Mouse (Mus musculus): ENCODE results near the gene St3gal3. TPM values are rescaled to one million over a fixed set of nuclear protein-coding genes. Genes with fewer than 3 reads are reported as not detected.

Gene St3gal3
- polyA plus RNA-seq, 1 experiment from 2014 or later, result 2.5 TPM

- H3K9ac ChIP-seq (ENCODE audit: low read depth, low read length), result no peak overlapping the region
- H3K4me2 ChIP-seq (ENCODE audit: low read depth, low read length), result no peak overlapping the region
- ATAC-seq (ENCODE audit: low read depth), result no peak
- no peak overlapping the region for H3K27ac ChIP-seq (ENCODE audit: low read length)
- no peaks in the 10 kb centered on the region for H3K4me1 ChIP-seq (ENCODE audit: control insufficient read depth, low read depth, low read length)
- WGBS (ENCODE audit: insufficient replicate concordance), result 75% methylated on average over 4 of the region's 4 CpGs
- no peaks in the 10 kb centered on the region for H3K36me3 ChIP-seq (ENCODE audit: control insufficient read depth, insufficient read depth)
- no peaks in the 10 kb centered on the region for H3K27me3 ChIP-seq (ENCODE audit: control insufficient read depth, insufficient read depth, low read depth, low read length)
- H3K9me3 ChIP-seq (replicated peaks; ENCODE audit: control insufficient read depth, low read length), result no peaks in the 10 kb centered on the region
- no peak overlapping the region for H3K4me3 ChIP-seq (ENCODE audit: low read depth, low read length)
Observed at GRCm38 (mm10) chr4:118022406-118022805, 112.3 kb downstream of the St3gal3 start.

GRCm38 (mm10) chr4:118019640-118020039 lies 115.1 kb downstream of the St3gal3 start:
- Histone ChIP-seq H3K4me1 (ENCODE audit: control insufficient read depth, low read depth, low read length) (no peaks in the 10 kb centered on the region; the same call in 1 of the 2 replicates), H3K36me3 (ENCODE audit: control insufficient read depth, insufficient read depth) (no peaks in the 10 kb centered on the region), H3K9ac (ENCODE audit: low read depth, low read length) (no peak overlapping the region), H3K4me3 (ENCODE audit: low read depth, low read length) (no peak overlapping the region), H3K9me3 (replicated peaks; ENCODE audit: control insufficient read depth, low read length) (no peaks in the 10 kb centered on the region), H3K4me2 (ENCODE audit: low read depth, low read length) (no peak overlapping the region), H3K27me3 (ENCODE audit: control insufficient read depth, insufficient read depth, low read depth, low read length) (no peaks in the 10 kb centered on the region), H3K27ac (ENCODE audit: low read length) (no peak overlapping the region)
- ATAC-seq (ENCODE audit: low read depth), result no peak
- 77% methylated on average over 8 of the region's 8 CpGs for WGBS (ENCODE audit: insufficient replicate concordance)

- Histone ChIP-seq H3K9me3 (replicated peaks; ENCODE audit: control insufficient read depth, low read length) (no peaks in the 10 kb centered on the region), H3K36me3 (ENCODE audit: control insufficient read depth, insufficient read depth) (no peaks in the 10 kb centered on the region), H3K27ac (ENCODE audit: low read length) (no peak overlapping the region), H3K4me3 (ENCODE audit: low read depth, low read length) (no peak overlapping the region), H3K27me3 (ENCODE audit: control insufficient read depth, insufficient read depth, low read depth, low read length) (no peaks in the 10 kb centered on the region), H3K9ac (ENCODE audit: low read depth, low read length) (no peak overlapping the region), H3K4me1 (ENCODE audit: control insufficient read depth, low read depth, low read length) (no peaks in the 10 kb centered on the region; the same call in 1 of the 2 replicates), H3K4me2 (ENCODE audit: low read depth, low read length) (no peak overlapping the region)
- ATAC-seq (ENCODE audit: low read depth), result no peak
- 72% methylated on average over 5 of the region's 5 CpGs for WGBS (ENCODE audit: insufficient replicate concordance)
Observed at GRCm38 (mm10) chr4:118019218-118019617, 115.5 kb downstream of the St3gal3 start.

- H3K36me3 ChIP-seq (ENCODE audit: control insufficient read depth, insufficient read depth), result no peaks in the 10 kb centered on the region
- H3K4me2 ChIP-seq (ENCODE audit: low read depth, low read length), result no peak overlapping the region
- H3K4me1 ChIP-seq (ENCODE audit: control insufficient read depth, low read depth, low read length), result no peaks in the 10 kb centered on the region; the same call in 1 of the 2 replicates
- no peak overlapping the region for H3K9ac ChIP-seq (ENCODE audit: low read depth, low read length)
- no peak for ATAC-seq (ENCODE audit: low read depth)
- no peak overlapping the region for H3K4me3 ChIP-seq (ENCODE audit: low read depth, low read length)
- no peak overlapping the region for H3K27ac ChIP-seq (ENCODE audit: low read length)
- no peaks in the 10 kb centered on the region for H3K27me3 ChIP-seq (ENCODE audit: control insufficient read depth, insufficient read depth, low read depth, low read length)
- 78% methylated on average over 16 of the region's 16 CpGs for WGBS (ENCODE audit: insufficient replicate concordance)
- no peaks in the 10 kb centered on the region for H3K9me3 ChIP-seq (replicated peaks; ENCODE audit: control insufficient read depth, low read length)
Observed at GRCm38 (mm10) chr4:118017021-118017805, 117.5 kb downstream of the St3gal3 start.

- 71% methylated on average over 10 of the region's 10 CpGs for WGBS (ENCODE audit: insufficient replicate concordance)
- no peaks in the 10 kb centered on the region; the same call in 1 of the 2 replicates for H3K4me1 ChIP-seq (ENCODE audit: control insufficient read depth, low read depth, low read length)
- no peaks in the 10 kb centered on the region for H3K36me3 ChIP-seq (ENCODE audit: control insufficient read depth, insufficient read depth)
- H3K4me2 ChIP-seq (ENCODE audit: low read depth, low read length), result no peak overlapping the region
- no peak for ATAC-seq (ENCODE audit: low read depth)
- no peak overlapping the region for H3K27ac ChIP-seq (ENCODE audit: low read length)
- H3K4me3 ChIP-seq (ENCODE audit: low read depth, low read length), result no peak overlapping the region
- H3K9ac ChIP-seq (ENCODE audit: low read depth, low read length), result no peak overlapping the region
- H3K27me3 ChIP-seq (ENCODE audit: control insufficient read depth, insufficient read depth, low read depth, low read length), result no peaks in the 10 kb centered on the region
- no peaks in the 10 kb centered on the region for H3K9me3 ChIP-seq (replicated peaks; ENCODE audit: control insufficient read depth, low read length)
Observed at GRCm38 (mm10) chr4:118016323-118016911, 118.3 kb downstream of the St3gal3 start.

- no peaks in the 10 kb centered on the region for H3K36me3 ChIP-seq (ENCODE audit: control insufficient read depth, insufficient read depth)
- H3K4me3 ChIP-seq (ENCODE audit: low read depth, low read length), result no peak overlapping the region
- H3K4me2 ChIP-seq (ENCODE audit: low read depth, low read length), result no peak overlapping the region
- no peaks in the 10 kb centered on the region for H3K9me3 ChIP-seq (replicated peaks; ENCODE audit: control insufficient read depth, low read length)
- no peaks in the 10 kb centered on the region for H3K27me3 ChIP-seq (ENCODE audit: control insufficient read depth, insufficient read depth, low read depth, low read length)
- H3K9ac ChIP-seq (ENCODE audit: low read depth, low read length), result no peak overlapping the region
- no peaks in the 10 kb centered on the region; the same call in 1 of the 2 replicates for H3K4me1 ChIP-seq (ENCODE audit: control insufficient read depth, low read depth, low read length)
- WGBS (ENCODE audit: insufficient replicate concordance), result 59% methylated on average over 6 of the region's 6 CpGs
- peak; percentile 93 for ATAC-seq (ENCODE audit: low read depth)
- H3K27ac ChIP-seq (ENCODE audit: low read length), result no peak overlapping the region
Observed at GRCm38 (mm10) chr4:118015636-118016035, 119.1 kb downstream of the St3gal3 start.

GRCm38 (mm10) chr4:118015126-118015525 lies 119.6 kb downstream of the St3gal3 start:
- H3K4me1 ChIP-seq (ENCODE audit: control insufficient read depth, low read depth, low read length), result no peaks in the 10 kb centered on the region; the same call in 1 of the 2 replicates
- ATAC-seq (ENCODE audit: low read depth), result no peak

GRCm38 (mm10) chr4:118010661-118011173 lies 124.0 kb downstream of the St3gal3 start:
- Histone ChIP-seq H3K9ac (ENCODE audit: low read depth, low read length) (no peak overlapping the region), H3K27me3 (ENCODE audit: control insufficient read depth, insufficient read depth, low read depth, low read length) (no peaks in the 10 kb centered on the region), H3K36me3 (ENCODE audit: control insufficient read depth, insufficient read depth) (no peaks in the 10 kb centered on the region), H3K4me2 (ENCODE audit: low read depth, low read length) (no peak overlapping the region), H3K9me3 (replicated peaks; ENCODE audit: control insufficient read depth, low read length) (no peaks in the 10 kb centered on the region), H3K27ac (ENCODE audit: low read length) (no peak overlapping the region), H3K4me1 (ENCODE audit: control insufficient read depth, low read depth, low read length) (no peaks in the 10 kb centered on the region; the same call in 1 of the 2 replicates), H3K4me3 (ENCODE audit: low read depth, low read length) (no peak overlapping the region)
- 80% methylated on average over 9 of the region's 9 CpGs for WGBS (ENCODE audit: insufficient replicate concordance)
- ATAC-seq (ENCODE audit: low read depth), result no peak

More at GRCm38 (mm10) chr4:118015126-118015525, 119.6 kb downstream of the St3gal3 start:
- H3K36me3 ChIP-seq (ENCODE audit: control insufficient read depth, insufficient read depth), result no peaks in the 10 kb centered on the region
- H3K4me3 ChIP-seq (ENCODE audit: low read depth, low read length), result no peak overlapping the region
- no peak overlapping the region for H3K27ac ChIP-seq (ENCODE audit: low read length)
- 87% methylated on average over 11 of the region's 11 CpGs for WGBS (ENCODE audit: insufficient replicate concordance)
- H3K27me3 ChIP-seq (ENCODE audit: control insufficient read depth, insufficient read depth, low read depth, low read length), result no peaks in the 10 kb centered on the region
- no peak overlapping the region for H3K9ac ChIP-seq (ENCODE audit: low read depth, low read length)
- H3K4me2 ChIP-seq (ENCODE audit: low read depth, low read length), result no peak overlapping the region
- H3K9me3 ChIP-seq (replicated peaks; ENCODE audit: control insufficient read depth, low read length), result no peaks in the 10 kb centered on the region
